22 mouse cellular contexts compared by ENCODE assay signal in genomic region chr5:54033217-54033616, GRCm38 (mm10). TPM values are rescaled to one million over a fixed set of nuclear protein-coding genes. Genes with fewer than 3 reads are reported as not detected.
DNase-seq lines count a peak whose midpoint lies in the region; ATAC-seq and TF ChIP-seq lines count a peak whose summit lies in the region.
"Had no signal": no experiment of that assay in that cellular context is flagged by ENCODE, and none has a peak within 500 bp of the region (broad histone marks: within the 10 kb centered on the region; RNA-seq: fewer than 3 reads in every experiment).

No protein-coding gene starts in this region.

- H3ac ChIP-seq in C2C12 (ENCODE audit: control insufficient read depth, insufficient read length, low read depth) = no peak overlapping the region

- H3K4me2 ChIP-seq in hindbrain, postnatal 0 days (ENCODE audit: low read depth, low read length) = no peak overlapping the region
- no peak overlapping the region for H3K4me2 ChIP-seq in intestine, embryonic 15.5 days (replicated peaks)
- H3K4me2 ChIP-seq: embryonic facial prominence, embryonic 13.5 days; embryonic facial prominence, embryonic 15.5 days; forebrain, embryonic 12.5 days had no signal

- H3K27me3 ChIP-seq in hindbrain, postnatal 0 days (ENCODE audit: insufficient read depth, low read length) = no peaks in the 10 kb centered on the region
- H3K27me3 ChIP-seq in hindbrain, embryonic 10.5 days (ENCODE audit: insufficient read depth, poor library complexity, severe bottlenecking) = no peaks in the 10 kb centered on the region
- H3K27me3 ChIP-seq in C2C12 (ENCODE audit: control insufficient read depth, insufficient read depth, insufficient read length) = no peaks in the 10 kb centered on the region
- no peaks in the 10 kb centered on the region for H3K27me3 ChIP-seq in intestine, embryonic 15.5 days (replicated peaks)
- H3K27me3 ChIP-seq: embryonic facial prominence, embryonic 13.5 days; embryonic facial prominence, embryonic 15.5 days; forebrain, embryonic 12.5 days had no signal

- no peaks in the 10 kb centered on the region for H3K4me1 ChIP-seq in hindbrain, postnatal 0 days (ENCODE audit: insufficient read depth, low read length)
- H3K4me1 ChIP-seq in hindbrain, embryonic 10.5 days (replicated peaks) = peaks cover 5% of the 10 kb centered on the region
- no peaks in the 10 kb centered on the region for H3K4me1 ChIP-seq in intestine, embryonic 15.5 days (replicated peaks)

- WGBS in hindbrain, postnatal 0 days = 88% methylated on average over 5 of the region's 5 CpGs
- 92% methylated on average over 5 of the region's 5 CpGs for WGBS in hindbrain, embryonic 10.5 days
- 82% methylated on average over 5 of the region's 5 CpGs for WGBS in intestine, embryonic 15.5 days

- H3K36me3 ChIP-seq in hindbrain, postnatal 0 days (ENCODE audit: insufficient read depth, low read length) = no peaks in the 10 kb centered on the region
- H3K36me3 ChIP-seq in hindbrain, embryonic 10.5 days = no peaks in the 10 kb centered on the region
- H3K36me3 ChIP-seq in C2C12 (ENCODE audit: control insufficient read depth, insufficient read depth) = no peaks in the 10 kb centered on the region
- H3K36me3 ChIP-seq in intestine, embryonic 15.5 days = no peaks in the 10 kb centered on the region
- H3K36me3 ChIP-seq: embryonic facial prominence, embryonic 13.5 days; embryonic facial prominence, embryonic 15.5 days; forebrain, embryonic 10.5 days; forebrain, embryonic 12.5 days had no signal

- no peaks in the 10 kb centered on the region for H3K9me3 ChIP-seq in hindbrain, postnatal 0 days (ENCODE audit: low read length)
- no peaks in the 10 kb centered on the region for H3K9me3 ChIP-seq in hindbrain, embryonic 10.5 days
- no peaks in the 10 kb centered on the region for H3K9me3 ChIP-seq in intestine, embryonic 15.5 days
- H3K9me3 ChIP-seq: embryonic facial prominence, embryonic 13.5 days; embryonic facial prominence, embryonic 15.5 days; forebrain, embryonic 10.5 days; forebrain, embryonic 12.5 days had no signal

- no peak for DNase-seq in hindbrain, postnatal 0 days (ENCODE audit: low spot score)
- no peak for DNase-seq in hindbrain, embryonic 10.5 days (ENCODE audit: low spot score)
- DNase-seq in 3T3-L1 (ENCODE audit: low read depth, low spot score) = peak; percentile 44
- DNase-seq: adrenal gland, adult 8-10 months; adrenal gland, postnatal 14 days; adrenal gland, postnatal 36 days; B cell, adult 2 months; cerebellum, adult 11-12 months; cerebellum, adult 2 months; cerebellum, adult 9-10 months; cerebellum, postnatal 10 days; cerebellum, postnatal 25 days had no signal

- ATAC-seq in hindbrain, postnatal 0 days = peak; percentile 35; the same call in 1 of the 2 replicates
- ATAC-seq in activated CD4-positive, CD25-positive, alpha-beta regulatory T cell, adult 4 months = no peak
- ATAC-seq in intestine, embryonic 15.5 days = no peak
- ATAC-seq: forebrain, embryonic 14.5 days; forebrain, embryonic 16.5 days had no signal

- no peak overlapping the region for H3K27ac ChIP-seq in hindbrain, postnatal 0 days
- H3K27ac ChIP-seq in hindbrain, embryonic 10.5 days = no peak overlapping the region
- H3K27ac ChIP-seq in intestine, embryonic 15.5 days = no peak overlapping the region
- H3K27ac ChIP-seq: embryonic facial prominence, embryonic 13.5 days; embryonic facial prominence, embryonic 15.5 days; forebrain, embryonic 10.5 days; forebrain, embryonic 12.5 days had no signal

- H3K9ac ChIP-seq in hindbrain, postnatal 0 days (replicated peaks; ENCODE audit: low read length) = no peak overlapping the region
- no peak overlapping the region for H3K9ac ChIP-seq in intestine, embryonic 15.5 days
- H3K9ac ChIP-seq: embryonic facial prominence, embryonic 13.5 days; embryonic facial prominence, embryonic 15.5 days; forebrain, embryonic 12.5 days had no signal

- no peak for TF ChIP-seq CTCF in hindbrain, postnatal 0 days (IDR thresholded peaks at IDR 0.05; ENCODE audit: low read depth)
- TF ChIP-seq CTCF in C2C12 (IDR thresholded peaks at IDR 0.05; ENCODE audit: control insufficient read depth, insufficient read depth, insufficient read length) = no peak

- peaks cover 99% of the 10 kb centered on the region for H3K79me2 ChIP-seq in C2C12 (ENCODE audit: control insufficient read depth, insufficient read depth)

- peaks cover 57% of the 10 kb centered on the region for H3K79me3 ChIP-seq in C2C12 (ENCODE audit: low read depth)

- no peak overlapping the region for H3K4me3 ChIP-seq in hindbrain, postnatal 0 days (ENCODE audit: low read length)
- no peak overlapping the region for H3K4me3 ChIP-seq in hindbrain, embryonic 10.5 days
- no peak overlapping the region for H3K4me3 ChIP-seq in C2C12 (ENCODE audit: insufficient read depth, poor library complexity, severe bottlenecking)
- H3K4me3 ChIP-seq in intestine, embryonic 15.5 days (replicated peaks) = no peak overlapping the region
- H3K4me3 ChIP-seq: embryonic facial prominence, embryonic 13.5 days; embryonic facial prominence, embryonic 15.5 days; erythroblast, embryonic 14.5 days; forebrain, embryonic 10.5 days; forebrain, embryonic 12.5 days had no signal

TF ChIP-seq in C2C12, 6 proteins besides CTCF, POLR2A, EP300 and RAD21:
- TF ChIP-seq MYOD1 (IDR thresholded peaks at IDR 0.05; ENCODE audit: control insufficient read depth, insufficient read length, low read depth) (no peak), CEBPB (IDR thresholded peaks at IDR 0.05; ENCODE audit: low read depth) (no peak), FOSL1 (IDR thresholded peaks at IDR 0.05; ENCODE audit: insufficient read depth, low read length, poor library complexity, severe bottlenecking) (no peak), USF1 (IDR thresholded peaks at IDR 0.05; ENCODE audit: low read depth) (peak; percentile 42), MYOG (IDR thresholded peaks at IDR 0.05; ENCODE audit: control insufficient read depth, extremely low read depth, insufficient read length) (no peak), MAX (IDR thresholded peaks at IDR 0.05) (peak; percentile 55)

RNA-seq across cellular contexts. Expression of gene Stim2, which starts 34.9 kb away (rescaled TPM):
- total RNA-seq in hindbrain, postnatal 0 days (2014; rRNA removed) = 30.6 and 30.9 TPM in 2 replicates
- polyA plus RNA-seq in hindbrain, postnatal 0 days (2015; fragmentation: Nextera tagmentation; extraction: Ambion mirVana) = 32.6 and 33.3 TPM in 2 replicates
- polyA plus RNA-seq in hindbrain, embryonic 10.5 days (2016; fragmentation: Nextera tagmentation; extraction: Ambion mirVana) = 13.9 and 14.7 TPM in 2 replicates
- 15.3 TPM for polyA plus RNA-seq in C2C12 (2012; fragmentation: generic; extraction: Trizol)
- 10 to 100 TPM; 19.4 to 19.7 TPM for polyA plus RNA-seq in activated CD4-positive, CD25-positive, alpha-beta regulatory T cell, adult 4 months (2017; shearing (Covaris generic))
- polyA plus RNA-seq in intestine, embryonic 15.5 days (2015; fragmentation: Nextera tagmentation; extraction: Ambion mirVana) = 16.1 and 17.8 TPM in 2 replicates
